Mouse (Mus musculus) limb, embryonic 13.5 days (tissue): ENCODE measurements around the gene Ptprj. TPM values are rescaled to one million over a fixed set of nuclear protein-coding genes. Genes with fewer than 3 reads are reported as not detected.
"Not testable (repeated sequence)": the region's sequence is repeated elsewhere in the genome, so short reads cannot be mapped to it uniquely, and the experiment has no call there.

Source experiments
- ATAC-seq: fragments of 200-750 bp; cut with Nextera tagmentation; 2 replicates; pipeline ENCODE4 v1.8.0; 2017; ENCODE audit warnings: low read depth, moderate number of reproducible peaks, moderate TSS enrichment; ENCODE audit not compliant: low FRiP score
- H3K27ac ChIP-seq: fragments of 300-500 bp; sonication (generic); 2 replicates; pipeline ENCODE4 v1.5.1; 2015; ENCODE audit warnings: inconsistent platforms, mild to moderate bottlenecking, moderate library complexity
- H3K27me3 ChIP-seq: fragments of 300-500 bp; sonication (generic); 2 replicates; pipeline ENCODE4 v1.6.1; 2015; ENCODE audit warnings: mild to moderate bottlenecking, inconsistent platforms
- H3K36me3 ChIP-seq: fragments of 300-500 bp; sonication (generic); 2 replicates; pipeline ENCODE4 v1.6.1; 2015; ENCODE audit warnings: inconsistent platforms, mild to moderate bottlenecking, moderate library complexity
- H3K4me1 ChIP-seq: fragments of 300-500 bp; sonication (generic); 2 replicates; pipeline ENCODE4 v1.6.1; 2015; ENCODE audit warnings: inconsistent platforms
- H3K4me2 ChIP-seq: fragments of 300-500 bp; sonication (generic); replicated peaks from 2 replicates; pipeline ENCODE4 v1.6.1; 2015; ENCODE audit warnings: inconsistent platforms, mild to moderate bottlenecking, moderate library complexity
- H3K4me3 ChIP-seq: fragments of 300-500 bp; sonication (generic); 2 replicates; pipeline ENCODE4 v1.5.1; 2015; ENCODE audit warnings: moderate library complexity, mild to moderate bottlenecking, inconsistent platforms
- H3K9ac ChIP-seq: fragments of 300-500 bp; sonication (generic); 2 replicates; pipeline ENCODE4 v1.6.1; 2015; ENCODE audit warnings: mild to moderate bottlenecking, inconsistent platforms
- H3K9me3 ChIP-seq: fragments of 300-500 bp; sonication (generic); 2 replicates; pipeline ENCODE4 v1.6.1; 2016; ENCODE audit warnings: inconsistent platforms
- WGBS: fragments of 180-500 bp; shearing (Covaris S2); methylation state at CpG from one replicate; pipeline ENCODE4 v1.1.7; 2015; 5-methylcytosine and 5-hydroxymethylcytosine counted together
- polyA plus RNA-seq: library from polyadenylated mRNA; unstranded; fragments of >200 nt; fragmentation: Nextera tagmentation; extraction: Ambion mirVana; gene quantifications from 2 replicates; pipeline ENCODE4 v1.2.1, GENCODE M21; 2015

Gene Ptprj
- polyA plus RNA-seq, 1 experiment from 2014 or later, result 1.6 TPM

- no peak for ATAC-seq
- no peak overlapping the region for H3K4me2 ChIP-seq
- 75% methylated on average over 6 of the region's 6 CpGs for WGBS
- H3K4me3 ChIP-seq, result no peak overlapping the region
- H3K27ac ChIP-seq, result no peak overlapping the region
- H3K4me1 ChIP-seq, result peaks cover 20% of the 10 kb centered on the region
- H3K9me3 ChIP-seq, result no peaks in the 10 kb centered on the region
- H3K9ac ChIP-seq, result no peak overlapping the region
- no peaks in the 10 kb centered on the region for H3K36me3 ChIP-seq
- peaks cover 26% of the 10 kb centered on the region for H3K27me3 ChIP-seq
Observed at GRCm38 (mm10) chr2:90576411-90576810, 4.0 kb downstream of the Ptprj start.

- no peak overlapping the region for H3K27ac ChIP-seq
- H3K4me3 ChIP-seq, result no peak overlapping the region
- H3K36me3 ChIP-seq, result no peaks in the 10 kb centered on the region
- no peak overlapping the region for H3K9ac ChIP-seq
- no peak overlapping the region for H3K4me2 ChIP-seq
- peaks cover 26% of the 10 kb centered on the region for H3K27me3 ChIP-seq
- 67% methylated on average over 5 of the region's 5 CpGs for WGBS
- no peak for ATAC-seq
- no peaks in the 10 kb centered on the region for H3K9me3 ChIP-seq
- peaks cover 13% of the 10 kb centered on the region for H3K4me1 ChIP-seq
Observed at GRCm38 (mm10) chr2:90575713-90576112, 4.7 kb downstream of the Ptprj start.

- H3K4me2 ChIP-seq, result no peak overlapping the region
- peaks cover 12% of the 10 kb centered on the region for H3K4me1 ChIP-seq
- no peaks in the 10 kb centered on the region for H3K36me3 ChIP-seq
- ATAC-seq, result no peak
- 80% methylated on average over 3 of the region's 3 CpGs for WGBS
- no peaks in the 10 kb centered on the region for H3K9me3 ChIP-seq
- no peak overlapping the region for H3K9ac ChIP-seq
- H3K4me3 ChIP-seq, result no peak overlapping the region
- H3K27me3 ChIP-seq, result peaks cover 26% of the 10 kb centered on the region
- no peak overlapping the region for H3K27ac ChIP-seq
Observed at GRCm38 (mm10) chr2:90575116-90575515, 5.3 kb downstream of the Ptprj start.

- no peak overlapping the region for H3K27ac ChIP-seq
- H3K9ac ChIP-seq, result no peak overlapping the region
- no peak overlapping the region for H3K4me2 ChIP-seq
- no peaks in the 10 kb centered on the region for H3K36me3 ChIP-seq
- no peak for ATAC-seq
- peaks cover 11% of the 10 kb centered on the region for H3K4me1 ChIP-seq
- H3K27me3 ChIP-seq, result peaks cover 26% of the 10 kb centered on the region
- H3K4me3 ChIP-seq, result no peak overlapping the region
- 69% methylated on average over 8 of the region's 8 CpGs for WGBS
- H3K9me3 ChIP-seq, result no peaks in the 10 kb centered on the region
Observed at GRCm38 (mm10) chr2:90574536-90574935, 5.9 kb downstream of the Ptprj start.

GRCm38 (mm10) chr2:90573640-90574526 is 6.6 kb downstream of the Ptprj start:
- H3K4me3 ChIP-seq, result no peak overlapping the region

GRCm38 (mm10) chr2:90572126-90572525 is 8.3 kb downstream of the Ptprj start:
- H3K4me3 ChIP-seq, result no peak overlapping the region
- peaks cover 4% of the 10 kb centered on the region for H3K4me1 ChIP-seq
- H3K9ac ChIP-seq, result no peak overlapping the region
- peaks cover 21% of the 10 kb centered on the region for H3K27me3 ChIP-seq
- 24% methylated on average over 5 of the region's 5 CpGs for WGBS
- no peak for ATAC-seq
- no peaks in the 10 kb centered on the region for H3K9me3 ChIP-seq
- H3K4me2 ChIP-seq, result no peak overlapping the region
- no peaks in the 10 kb centered on the region for H3K36me3 ChIP-seq
- no peak overlapping the region for H3K27ac ChIP-seq

More at GRCm38 (mm10) chr2:90573640-90574526, 6.6 kb downstream of the Ptprj start:
- WGBS, result 72% methylated on average over 17 of the region's 17 CpGs
- no peaks in the 10 kb centered on the region for H3K36me3 ChIP-seq
- H3K27me3 ChIP-seq, result peaks cover 25% of the 10 kb centered on the region
- 0 out of 2 replicates have a peak overlapping the region, but pooled peaks have one; percentile 14 for H3K4me2 ChIP-seq
- no peaks in the 10 kb centered on the region for H3K9me3 ChIP-seq
- H3K4me1 ChIP-seq, result peaks cover 4% of the 10 kb centered on the region
- no peak overlapping the region for H3K27ac ChIP-seq
- no peak for ATAC-seq
- H3K9ac ChIP-seq, result no peak overlapping the region

- H3K27ac ChIP-seq, result not testable (repeated sequence)
- 93% methylated on average over 6 of the region's 6 CpGs for WGBS
Observed at GRCm38 (mm10) chr2:90571399-90571798, 9.0 kb downstream of the Ptprj start.

GRCm38 (mm10) chr2:90570871-90571270 is 9.6 kb downstream of the Ptprj start:
- H3K4me2 ChIP-seq, result no peak overlapping the region
- H3K27ac ChIP-seq, result no peak overlapping the region
- H3K36me3 ChIP-seq, result no peaks in the 10 kb centered on the region
- H3K27me3 ChIP-seq, result peaks cover 23% of the 10 kb centered on the region
- ATAC-seq, result no peak
- WGBS, result 93% methylated on average over 2 of the region's 2 CpGs
- no peaks in the 10 kb centered on the region for H3K9me3 ChIP-seq
- no peak overlapping the region for H3K4me3 ChIP-seq
- no peak overlapping the region for H3K9ac ChIP-seq
- peaks cover 8% of the 10 kb centered on the region for H3K4me1 ChIP-seq

More at GRCm38 (mm10) chr2:90571399-90571798, 9.0 kb downstream of the Ptprj start:
- H3K9me3 ChIP-seq, H3K4me1 ChIP-seq, ATAC-seq, H3K36me3 ChIP-seq, H3K4me3 ChIP-seq, H3K9ac ChIP-seq, H3K4me2 ChIP-seq: not testable (repeated sequence)
- H3K27me3 ChIP-seq, result peaks cover 25% of the 10 kb centered on the region

GRCm38 (mm10) chr2:90570216-90570615 is 10.2 kb downstream of the Ptprj start:
- Histone ChIP-seq H3K4me2 (no peak overlapping the region), H3K9ac (no peak overlapping the region), H3K9me3 (no peaks in the 10 kb centered on the region), H3K36me3 (no peaks in the 10 kb centered on the region), H3K4me3 (no peak overlapping the region), H3K27me3 (peaks cover 17% of the 10 kb centered on the region), H3K27ac (no peak overlapping the region), H3K4me1 (peaks cover 13% of the 10 kb centered on the region)
- 83% methylated on average over 10 of the region's 10 CpGs for WGBS
- ATAC-seq, result no peak

- Histone ChIP-seq H3K36me3 (no peaks in the 10 kb centered on the region), H3K4me3 (no peak overlapping the region), H3K4me2 (no peak overlapping the region), H3K9ac (no peak overlapping the region), H3K9me3 (no peaks in the 10 kb centered on the region), H3K27me3 (peaks cover 14% of the 10 kb centered on the region), H3K4me1 (peaks cover 11% of the 10 kb centered on the region), H3K27ac (no peak overlapping the region)
- WGBS, result 81% methylated on average over 7 of the region's 7 CpGs
- ATAC-seq, result no peak
Observed at GRCm38 (mm10) chr2:90568961-90569481, 11.4 kb downstream of the Ptprj start.

- H3K36me3 ChIP-seq, result no peaks in the 10 kb centered on the region
Observed at GRCm38 (mm10) chr2:90568091-90568490, 12.4 kb downstream of the Ptprj start.

GRCm38 (mm10) chr2:90566773-90567528 is 13.5 kb downstream of the Ptprj start:
- H3K9ac ChIP-seq, result no peak overlapping the region
- H3K4me3 ChIP-seq, result no peak overlapping the region
- H3K9me3 ChIP-seq, result no peaks in the 10 kb centered on the region
- no peak overlapping the region for H3K27ac ChIP-seq
- ATAC-seq, result no peak
- H3K36me3 ChIP-seq, result no peaks in the 10 kb centered on the region
- H3K4me2 ChIP-seq, result no peak overlapping the region
- peaks cover 10% of the 10 kb centered on the region for H3K4me1 ChIP-seq
- H3K27me3 ChIP-seq, result peaks cover 19% of the 10 kb centered on the region
- WGBS, result 78% methylated on average over 8 of the region's 8 CpGs

More at GRCm38 (mm10) chr2:90568091-90568490, 12.4 kb downstream of the Ptprj start:
- Histone ChIP-seq H3K9ac (no peak overlapping the region), H3K4me3 (no peak overlapping the region), H3K4me2 (no peak overlapping the region), H3K4me1 (peaks cover 10% of the 10 kb centered on the region), H3K9me3 (no peaks in the 10 kb centered on the region), H3K27ac (no peak overlapping the region), H3K27me3 (peaks cover 14% of the 10 kb centered on the region)
- WGBS, result 92% methylated on average over 7 of the region's 7 CpGs
- no peak for ATAC-seq
